Mouse (Mus musculus): ENCODE measurements around the gene Taf6l.

GRCm38 (mm10) chr19:8742176-8742575 is 44.0 kb downstream of the Taf6l start:
- TF ChIP-seq GATA1 (IDR thresholded peaks at IDR 0.05; ENCODE audit: borderline replicate concordance, low read length) (no peak), CTCF (IDR thresholded peaks at IDR 0.05; ENCODE audit: low read depth, low read length) (no peak)

Measured in G1E (cell line).